Mouse (Mus musculus): Measurements from ENCODE around the gene Ccer2. TPM values are rescaled to one million over a fixed set of nuclear protein-coding genes. Genes with fewer than 3 reads are reported as not detected.

The Ccer2 gene
- not detected in 2 replicates for polyA plus RNA-seq (2015; fragmentation: Nextera tagmentation; extraction: Ambion mirVana)

DNA sequence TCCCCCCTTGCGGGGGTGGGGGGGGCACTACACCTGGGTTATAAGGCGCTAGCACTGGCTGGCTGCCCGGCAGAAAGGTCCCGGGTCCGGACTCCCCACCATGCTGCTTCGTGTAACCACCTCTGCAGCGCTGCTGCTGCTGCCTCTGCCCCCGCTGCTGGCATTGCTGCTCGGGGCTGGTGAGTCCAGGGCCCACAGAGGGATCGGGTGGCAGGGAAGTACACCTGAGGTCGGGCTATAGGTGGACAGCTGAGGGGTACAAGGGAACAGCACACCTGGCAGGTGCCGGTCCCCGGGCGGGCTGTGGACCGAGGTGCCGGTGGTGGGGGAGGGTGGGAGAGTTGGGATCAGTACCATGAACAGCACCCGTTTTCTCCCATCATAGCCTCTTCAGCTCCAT, at the start of gene Ccer2:
TSS of gene Ccer2 (plus strand) at position 96 of the 400 bp plus-strand sequence.
- no peak within 1 kb of the TSS for H3K27ac ChIP-seq (ENCODE audit: low read length)
- H3K27me3 ChIP-seq (ENCODE audit: control insufficient read depth, insufficient read depth, low read depth, low read length) = peaks cover 8% of the 10 kb centered on the region
- peaks cover 15% of the 10 kb centered on the region for H3K36me3 ChIP-seq (ENCODE audit: control insufficient read depth, insufficient read depth, low read length)
- no peak within 1 kb of the TSS for H3K4me3 ChIP-seq (ENCODE audit: low read length)
- H3K9me3 ChIP-seq (ENCODE audit: control insufficient read depth, low read length) = no peaks in the 10 kb centered on the region
- no peak for ATAC-seq (ENCODE audit: low read depth)
- peaks cover 2% of the 10 kb centered on the region; the same call in 1 of the 2 replicates for H3K4me1 ChIP-seq (replicated peaks; ENCODE audit: control insufficient read depth, insufficient read depth, low read length)
- H3K4me2 ChIP-seq (ENCODE audit: low read depth, low read length) = no peak within 1 kb of the TSS
- H3K9ac ChIP-seq (ENCODE audit: low read length) = no peak within 1 kb of the TSS
- WGBS = 1% methylated on average over 17 of the region's 17 CpGs

DNA sequence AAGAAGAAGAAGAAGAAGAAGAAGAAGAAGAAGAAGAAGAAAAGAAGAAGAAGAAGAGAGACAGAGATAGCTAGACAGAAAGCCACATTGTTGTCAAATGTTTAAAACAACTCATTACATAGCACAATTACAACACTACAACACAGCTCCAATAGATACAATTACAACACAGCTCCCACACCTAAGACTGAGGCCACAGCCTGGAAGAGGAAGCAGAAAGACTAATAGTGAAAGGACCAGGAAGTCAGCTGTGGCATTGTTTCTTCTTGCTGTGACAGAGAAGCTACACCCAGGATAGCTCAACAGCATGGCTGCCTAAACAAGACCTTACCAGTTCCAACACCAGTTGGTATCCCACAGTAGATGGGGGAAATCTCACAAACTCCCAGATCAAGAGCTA, 46.5 kb upstream of the Ccer2 start:
- no peaks in the 10 kb centered on the region for H3K9me3 ChIP-seq (ENCODE audit: control insufficient read depth, low read length)
- no peak overlapping the region for H3K9ac ChIP-seq (ENCODE audit: low read length)
- H3K4me2 ChIP-seq (ENCODE audit: low read depth, low read length) = no peak overlapping the region
- H3K4me3 ChIP-seq (ENCODE audit: low read length) = no peak overlapping the region
- no peak for ATAC-seq (ENCODE audit: low read depth)
- no peaks in the 10 kb centered on the region for H3K27me3 ChIP-seq (ENCODE audit: control insufficient read depth, insufficient read depth, low read depth, low read length)
- H3K27ac ChIP-seq (ENCODE audit: low read length) = no peak overlapping the region
- H3K36me3 ChIP-seq (ENCODE audit: control insufficient read depth, insufficient read depth, low read length) = no peaks in the 10 kb centered on the region
- no peaks in the 10 kb centered on the region for H3K4me1 ChIP-seq (replicated peaks; ENCODE audit: control insufficient read depth, insufficient read depth, low read length)

DNA sequence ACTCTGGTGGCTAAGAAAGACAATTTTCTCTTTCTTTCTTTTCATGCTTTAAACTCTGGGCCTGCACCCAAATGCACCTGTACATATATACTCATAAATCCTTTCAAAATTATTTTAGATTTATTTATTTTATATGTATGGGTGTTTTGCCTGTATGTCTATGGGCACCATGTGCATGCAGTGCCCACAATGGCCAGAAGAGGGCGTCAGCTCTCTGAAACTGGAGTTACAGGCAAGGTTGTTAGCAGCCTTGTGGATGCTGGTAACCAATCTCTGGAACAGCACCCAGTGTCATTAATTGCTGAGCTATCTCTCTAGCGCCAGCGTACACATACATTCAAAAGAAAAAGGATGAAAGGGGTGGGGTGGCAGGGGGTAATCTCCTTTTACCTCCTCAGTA, 45.0 kb upstream of the Ccer2 start:
- H3K9ac ChIP-seq (ENCODE audit: low read length) = no peak overlapping the region
- WGBS = 68% methylated on average over 3 of the region's 3 CpGs
- H3K4me3 ChIP-seq (ENCODE audit: low read length) = no peak overlapping the region
- H3K4me2 ChIP-seq (ENCODE audit: low read depth, low read length) = no peak overlapping the region
- H3K27me3 ChIP-seq (ENCODE audit: control insufficient read depth, insufficient read depth, low read depth, low read length) = no peaks in the 10 kb centered on the region
- no peak for ATAC-seq (ENCODE audit: low read depth)
- no peaks in the 10 kb centered on the region for H3K4me1 ChIP-seq (replicated peaks; ENCODE audit: control insufficient read depth, insufficient read depth, low read length)
- no peak overlapping the region for H3K27ac ChIP-seq (ENCODE audit: low read length)
- no peaks in the 10 kb centered on the region for H3K36me3 ChIP-seq (ENCODE audit: control insufficient read depth, insufficient read depth, low read length)
- H3K9me3 ChIP-seq (ENCODE audit: control insufficient read depth, low read length) = no peaks in the 10 kb centered on the region

- Histone ChIP-seq H3K9me3 (ENCODE audit: control insufficient read depth, low read length) (no peaks in the 10 kb centered on the region), H3K4me2 (ENCODE audit: low read depth, low read length) (no peak overlapping the region), H3K27me3 (ENCODE audit: control insufficient read depth, insufficient read depth, low read depth, low read length) (no peaks in the 10 kb centered on the region), H3K4me1 (replicated peaks; ENCODE audit: control insufficient read depth, insufficient read depth, low read length) (peaks cover 5% of the 10 kb centered on the region; the same call in 1 of the 2 replicates), H3K27ac (ENCODE audit: low read length) (no peak overlapping the region), H3K9ac (ENCODE audit: low read length) (no peak overlapping the region), H3K4me3 (ENCODE audit: low read length) (no peak overlapping the region), H3K36me3 (ENCODE audit: control insufficient read depth, insufficient read depth, low read length) (no peaks in the 10 kb centered on the region)
- ATAC-seq (ENCODE audit: low read depth) = no peak
- WGBS = 53% methylated on average over 5 of the region's 5 CpGs
Observed at GRCm38 (mm10) chr7:28714667-28715066, 41.3 kb upstream of the Ccer2 start.

DNA sequence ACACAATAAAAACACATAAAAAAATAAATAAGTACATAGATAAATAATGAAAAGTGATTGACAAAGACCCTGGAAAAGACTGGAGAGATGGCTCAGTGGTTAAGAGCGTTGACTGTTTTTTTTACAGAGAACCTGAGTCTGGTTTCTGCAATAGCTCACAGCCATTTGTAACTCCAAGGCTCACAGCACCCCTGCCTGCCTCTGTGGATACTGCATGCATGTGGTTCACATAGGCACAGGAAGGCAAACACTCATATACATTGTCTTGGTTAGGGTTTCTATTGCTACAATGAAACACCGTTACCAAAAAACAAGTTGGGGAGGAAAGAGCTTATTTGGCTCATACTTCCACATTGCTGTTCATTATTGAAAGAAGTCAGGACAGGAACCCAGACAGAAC, 40.4 kb upstream of the Ccer2 start:
- Histone ChIP-seq H3K4me2 (ENCODE audit: low read depth, low read length) (no peak overlapping the region), H3K4me1 (replicated peaks; ENCODE audit: control insufficient read depth, insufficient read depth, low read length) (peaks cover 5% of the 10 kb centered on the region; the same call in 1 of the 2 replicates), H3K27ac (ENCODE audit: low read length) (no peak overlapping the region), H3K9ac (ENCODE audit: low read length) (no peak overlapping the region), H3K27me3 (ENCODE audit: control insufficient read depth, insufficient read depth, low read depth, low read length) (no peaks in the 10 kb centered on the region), H3K4me3 (ENCODE audit: low read length) (no peak overlapping the region), H3K36me3 (ENCODE audit: control insufficient read depth, insufficient read depth, low read length) (no peaks in the 10 kb centered on the region), H3K9me3 (ENCODE audit: control insufficient read depth, low read length) (no peaks in the 10 kb centered on the region)
- no peak for ATAC-seq (ENCODE audit: low read depth)
- WGBS = 93% methylated on average over 2 of the region's 2 CpGs

DNA sequence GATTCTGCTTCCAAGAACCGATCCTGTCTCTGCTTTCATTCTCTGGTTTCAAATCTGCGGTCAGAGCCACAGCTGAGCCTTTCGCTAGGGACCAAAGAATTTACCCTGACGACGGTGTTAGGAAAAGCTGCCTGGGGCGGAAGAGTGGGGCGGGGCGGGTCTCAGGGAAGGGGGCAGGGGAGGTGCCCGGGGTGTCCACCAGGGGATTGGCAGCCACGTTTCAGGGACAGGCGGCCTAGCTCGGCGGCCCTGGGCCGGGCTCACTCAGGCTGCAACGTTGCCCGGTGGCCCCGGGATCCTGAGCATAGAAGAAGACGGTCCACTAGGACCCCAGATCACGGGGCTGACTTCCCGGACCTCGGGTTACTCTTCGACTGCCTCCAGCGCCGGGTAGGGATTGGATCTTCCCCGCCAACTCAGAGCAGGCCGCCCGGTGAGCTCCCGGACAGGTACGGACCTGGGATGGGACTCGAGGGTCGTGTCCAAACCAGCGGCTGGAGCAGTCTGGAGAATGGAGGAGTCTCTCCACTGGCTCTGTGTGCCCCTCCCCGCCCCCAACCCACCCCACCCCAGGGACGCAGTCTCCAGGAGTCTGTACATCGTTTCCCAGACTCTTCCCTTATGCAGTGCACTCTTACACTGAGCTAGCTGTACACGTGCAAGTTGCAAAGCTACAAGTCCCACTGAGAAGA, 39.2 kb upstream of the Ccer2 start, which contains the start of gene Fbxo17:
TSS of gene Fbxo17 (plus strand) at position 215 of the 692 bp plus-strand sequence.
- Histone ChIP-seq H3K9me3 (ENCODE audit: control insufficient read depth, low read length) (no peaks in the 10 kb centered on the region), H3K4me3 (ENCODE audit: low read length) (peak within 1 kb of the TSS; percentile 67), H3K27ac (ENCODE audit: low read length) (peak within 1 kb of the TSS; percentile 64), H3K4me2 (ENCODE audit: low read depth, low read length) (peak within 1 kb of the TSS; percentile 65), H3K36me3 (ENCODE audit: control insufficient read depth, insufficient read depth, low read length) (no peaks in the 10 kb centered on the region), H3K9ac (ENCODE audit: low read length) (peak within 1 kb of the TSS; percentile 79), H3K27me3 (ENCODE audit: control insufficient read depth, insufficient read depth, low read depth, low read length) (no peaks in the 10 kb centered on the region), H3K4me1 (replicated peaks; ENCODE audit: control insufficient read depth, insufficient read depth, low read length) (peaks cover 5% of the 10 kb centered on the region; the same call in 1 of the 2 replicates)
- ATAC-seq (ENCODE audit: low read depth) = peak; percentile 86
- WGBS = under 1% methylated on average over 34 of the region's 36 CpGs

DNA sequence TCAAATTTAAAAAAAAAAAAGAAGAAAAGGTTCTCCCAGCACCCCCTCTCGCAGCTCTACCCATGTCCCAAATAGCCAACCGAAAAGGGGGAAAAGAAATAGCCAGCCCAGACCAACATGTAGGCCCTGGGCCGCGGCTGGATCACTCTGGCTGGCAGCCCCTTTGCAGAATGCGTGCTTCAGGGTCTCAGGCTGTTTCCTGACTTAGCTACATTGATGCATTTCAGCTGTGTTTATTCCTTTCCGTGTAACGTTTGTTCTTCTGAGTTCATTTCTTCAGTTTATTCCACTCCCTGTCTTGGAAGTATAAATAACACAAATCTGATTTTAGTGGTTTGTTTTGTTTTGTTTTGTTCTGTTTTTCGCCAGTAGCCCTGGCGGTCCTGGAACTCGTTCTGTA, 38.2 kb upstream of the Ccer2 start:
- H3K4me1 ChIP-seq (replicated peaks; ENCODE audit: control insufficient read depth, insufficient read depth, low read length) = peaks cover 5% of the 10 kb centered on the region; the same call in 1 of the 2 replicates
- H3K27ac ChIP-seq (ENCODE audit: low read length) = peak overlapping the region; percentile 64; the same call in 1 of the 2 replicates
- H3K36me3 ChIP-seq (ENCODE audit: control insufficient read depth, insufficient read depth, low read length) = no peaks in the 10 kb centered on the region
- WGBS = 64% methylated on average over 10 of the region's 10 CpGs
- no peak overlapping the region for H3K4me3 ChIP-seq (ENCODE audit: low read length)
- H3K27me3 ChIP-seq (ENCODE audit: control insufficient read depth, insufficient read depth, low read depth, low read length) = no peaks in the 10 kb centered on the region
- no peak for ATAC-seq (ENCODE audit: low read depth)
- H3K9ac ChIP-seq (ENCODE audit: low read length) = no peak overlapping the region
- H3K4me2 ChIP-seq (ENCODE audit: low read depth, low read length) = peak overlapping the region; percentile 65; the same call in 1 of the 2 replicates
- H3K9me3 ChIP-seq (ENCODE audit: control insufficient read depth, low read length) = no peaks in the 10 kb centered on the region

- H3K9me3 ChIP-seq (ENCODE audit: control insufficient read depth, low read length) = no peaks in the 10 kb centered on the region
- H3K4me2 ChIP-seq (ENCODE audit: low read depth, low read length) = no peak overlapping the region
- H3K4me1 ChIP-seq (replicated peaks; ENCODE audit: control insufficient read depth, insufficient read depth, low read length) = peaks cover 5% of the 10 kb centered on the region; the same call in 1 of the 2 replicates
- no peak overlapping the region for H3K4me3 ChIP-seq (ENCODE audit: low read length)
- H3K36me3 ChIP-seq (ENCODE audit: control insufficient read depth, insufficient read depth, low read length) = no peaks in the 10 kb centered on the region
- no peaks in the 10 kb centered on the region for H3K27me3 ChIP-seq (ENCODE audit: control insufficient read depth, insufficient read depth, low read depth, low read length)
- 43% methylated on average over 4 of the region's 4 CpGs for WGBS
- 0 out of 2 replicates have a peak overlapping the region, but pooled peaks have one; percentile 14 for H3K9ac ChIP-seq (ENCODE audit: low read length)
- H3K27ac ChIP-seq (ENCODE audit: low read length) = no peak overlapping the region
- ATAC-seq (ENCODE audit: low read depth) = no peak
Observed at GRCm38 (mm10) chr7:28719159-28719558, 36.8 kb upstream of the Ccer2 start.

- Histone ChIP-seq H3K4me1 (replicated peaks; ENCODE audit: control insufficient read depth, insufficient read depth, low read length) (peaks cover 5% of the 10 kb centered on the region; the same call in 1 of the 2 replicates), H3K9ac (ENCODE audit: low read length) (no peak overlapping the region)
- 78% methylated on average over 2 of the region's 2 CpGs for WGBS
Observed at GRCm38 (mm10) chr7:28719650-28720049, 36.3 kb upstream of the Ccer2 start.

More at GRCm38 (mm10) chr7:28719650-28720049, 36.3 kb upstream of the Ccer2 start:
- H3K36me3 ChIP-seq (ENCODE audit: control insufficient read depth, insufficient read depth, low read length) = peaks cover 3% of the 10 kb centered on the region
- no peaks in the 10 kb centered on the region for H3K9me3 ChIP-seq (ENCODE audit: control insufficient read depth, low read length)
- ATAC-seq (ENCODE audit: low read depth) = no peak
- H3K27ac ChIP-seq (ENCODE audit: low read length) = no peak overlapping the region
- H3K4me2 ChIP-seq (ENCODE audit: low read depth, low read length) = no peak overlapping the region
- H3K27me3 ChIP-seq (ENCODE audit: control insufficient read depth, insufficient read depth, low read depth, low read length) = no peaks in the 10 kb centered on the region
- no peak overlapping the region for H3K4me3 ChIP-seq (ENCODE audit: low read length)
